Mouse (Mus musculus) kidney, embryonic 15.5 days (tissue): ENCODE results near the gene Nfib. TPM values are rescaled to one million over a fixed set of nuclear protein-coding genes. Genes with fewer than 3 reads are reported as not detected.

Source experiments
- ATAC-seq: fragments of 200-750 bp; cut with Nextera tagmentation; replicated peaks from 2 replicates; pipeline ENCODE4 v1.8.0; 2017; ENCODE audit warnings: moderate TSS enrichment; ENCODE audit not compliant: low FRiP score
- H3K27ac ChIP-seq: fragments of 300-500 bp; sonication (generic); 2 replicates; pipeline ENCODE4 v1.5.1; 2015; ENCODE audit warnings: mild to moderate bottlenecking, inconsistent platforms
- H3K27me3 ChIP-seq: fragments of 300-500 bp; sonication (generic); 2 replicates; pipeline ENCODE4 v1.6.1; 2015; ENCODE audit warnings: inconsistent platforms
- H3K36me3 ChIP-seq: fragments of 300-500 bp; sonication (generic); 2 replicates; pipeline ENCODE4 v1.6.1; 2015; ENCODE audit warnings: inconsistent platforms
- H3K4me1 ChIP-seq: fragments of 300-500 bp; sonication (generic); 2 replicates; pipeline ENCODE4 v1.6.1; 2015; ENCODE audit warnings: inconsistent platforms
- H3K4me2 ChIP-seq: fragments of 300-500 bp; sonication (generic); 2 replicates; pipeline ENCODE4 v1.6.1; 2015; ENCODE audit warnings: moderate library complexity, mild to moderate bottlenecking, inconsistent platforms
- H3K4me3 ChIP-seq: fragments of 300-500 bp; sonication (generic); replicated peaks from 2 replicates; pipeline ENCODE4 v1.5.1; 2015; ENCODE audit warnings: mild to moderate bottlenecking, inconsistent platforms
- H3K9ac ChIP-seq: fragments of 300-500 bp; sonication (generic); 2 replicates; pipeline ENCODE4 v1.6.1; 2015; ENCODE audit warnings: mild to moderate bottlenecking, inconsistent platforms
- H3K9me3 ChIP-seq: fragments of 300-500 bp; sonication (generic); replicated peaks from 2 replicates; pipeline ENCODE4 v1.6.1; 2016; ENCODE audit warnings: inconsistent platforms
- WGBS: fragments of 180-500 bp; shearing (Covaris S2); methylation state at CpG from one replicate; pipeline ENCODE4 v1.1.7; 2015; ENCODE audit warnings: mixed read lengths; 5-methylcytosine and 5-hydroxymethylcytosine counted together
- polyA plus RNA-seq: library from polyadenylated mRNA; unstranded; fragments of >200 nt; fragmentation: Nextera tagmentation; extraction: Ambion mirVana; gene quantifications from 2 replicates; pipeline ENCODE4 v1.2.1, GENCODE M21; 2015

Gene Nfib
- polyA plus RNA-seq, 1 experiment from 2014 or later: 33.8 TPM

- no peaks in the 10 kb centered on the region for H3K27me3 ChIP-seq
- 64% methylated on average over 2 of the region's 2 CpGs for WGBS
- H3K27ac ChIP-seq: no peak overlapping the region
These were observed 229.1 kb downstream of the Nfib start for GRCm38 (mm10) chr4:82476411-82476810.

GRCm38 (mm10) chr4:82474334-82474733 is 231.2 kb downstream of the Nfib start:
- H3K9ac ChIP-seq: no peak overlapping the region
- H3K4me2 ChIP-seq: no peak overlapping the region
- WGBS: 84% methylated on average over 5 of the region's 5 CpGs
- H3K4me3 ChIP-seq: no peak overlapping the region
- no peaks in the 10 kb centered on the region for H3K36me3 ChIP-seq
- no peaks in the 10 kb centered on the region for H3K27me3 ChIP-seq
- peaks cover 18% of the 10 kb centered on the region for H3K4me1 ChIP-seq
- no peak for ATAC-seq
- no peak overlapping the region for H3K27ac ChIP-seq
- H3K9me3 ChIP-seq: no peaks in the 10 kb centered on the region

More at GRCm38 (mm10) chr4:82476411-82476810, 229.1 kb downstream of the Nfib start:
- Histone ChIP-seq H3K4me1 (peaks cover 7% of the 10 kb centered on the region; the same call in 1 of the 2 replicates), H3K4me3 (no peak overlapping the region), H3K4me2 (no peak overlapping the region), H3K9ac (no peak overlapping the region), H3K36me3 (no peaks in the 10 kb centered on the region), H3K9me3 (no peaks in the 10 kb centered on the region)
- no peak for ATAC-seq

- no peak for ATAC-seq
- Histone ChIP-seq H3K27ac (no peak overlapping the region), H3K36me3 (no peaks in the 10 kb centered on the region), H3K9me3 (no peaks in the 10 kb centered on the region), H3K27me3 (no peaks in the 10 kb centered on the region), H3K9ac (no peak overlapping the region), H3K4me3 (no peak overlapping the region), H3K4me2 (no peak overlapping the region), H3K4me1 (peaks cover 49% of the 10 kb centered on the region)
- 85% methylated on average over 3 of the region's 3 CpGs for WGBS
These were observed 234.6 kb downstream of the Nfib start for GRCm38 (mm10) chr4:82470938-82471320.

GRCm38 (mm10) chr4:82470212-82470937 is 235.2 kb downstream of the Nfib start:
- H3K4me1 ChIP-seq: peaks cover 53% of the 10 kb centered on the region
- H3K27ac ChIP-seq: no peak overlapping the region

GRCm38 (mm10) chr4:82468944-82469343 is 236.6 kb downstream of the Nfib start:
- Histone ChIP-seq H3K27ac (no peak overlapping the region), H3K36me3 (no peaks in the 10 kb centered on the region), H3K27me3 (no peaks in the 10 kb centered on the region), H3K4me3 (no peak overlapping the region), H3K4me1 (peaks cover 65% of the 10 kb centered on the region), H3K4me2 (no peak overlapping the region), H3K9me3 (no peaks in the 10 kb centered on the region), H3K9ac (no peak overlapping the region)
- ATAC-seq: no peak
- WGBS: 66% methylated on average over 3 of the region's 3 CpGs

More at GRCm38 (mm10) chr4:82470212-82470937, 235.2 kb downstream of the Nfib start:
- Histone ChIP-seq H3K36me3 (no peaks in the 10 kb centered on the region), H3K9me3 (no peaks in the 10 kb centered on the region), H3K4me3 (no peak overlapping the region), H3K9ac (no peak overlapping the region), H3K27me3 (no peaks in the 10 kb centered on the region), H3K4me2 (no peak overlapping the region)
- no peak for ATAC-seq
- WGBS: 74% methylated on average over 5 of the region's 5 CpGs

GRCm38 (mm10) chr4:82466717-82467116 is 238.8 kb downstream of the Nfib start:
- ATAC-seq: no peak
- Histone ChIP-seq H3K27ac (peak overlapping the region; percentile 65), H3K9ac (no peak overlapping the region), H3K4me1 (peaks cover 68% of the 10 kb centered on the region), H3K4me2 (no peak overlapping the region), H3K27me3 (no peaks in the 10 kb centered on the region), H3K4me3 (no peak overlapping the region), H3K36me3 (no peaks in the 10 kb centered on the region), H3K9me3 (no peaks in the 10 kb centered on the region)
- WGBS: 63% methylated on average over 8 of the region's 8 CpGs

GRCm38 (mm10) chr4:82466144-82466543 is 239.4 kb downstream of the Nfib start:
- H3K9ac ChIP-seq: no peak overlapping the region
- ATAC-seq: no peak
- H3K27ac ChIP-seq: peak overlapping the region; percentile 65
- no peaks in the 10 kb centered on the region for H3K9me3 ChIP-seq
- no peak overlapping the region for H3K4me3 ChIP-seq
- H3K4me1 ChIP-seq: peaks cover 64% of the 10 kb centered on the region
- H3K4me2 ChIP-seq: 0 out of 2 replicates have a peak overlapping the region, but pooled peaks have one; percentile 2
- 72% methylated on average over 6 of the region's 6 CpGs for WGBS
- no peaks in the 10 kb centered on the region for H3K27me3 ChIP-seq
- no peaks in the 10 kb centered on the region for H3K36me3 ChIP-seq

- no peak overlapping the region for H3K4me3 ChIP-seq
- H3K27me3 ChIP-seq: no peaks in the 10 kb centered on the region
- peak; percentile 52 for ATAC-seq
- peak overlapping the region; percentile 17; the same call in 1 of the 2 replicates for H3K4me2 ChIP-seq
- 0 out of 2 replicates have a peak overlapping the region, but pooled peaks have one; percentile 29 for H3K27ac ChIP-seq
- 45% methylated on average over 8 of the region's 8 CpGs for WGBS
- H3K9ac ChIP-seq: no peak overlapping the region
- H3K36me3 ChIP-seq: no peaks in the 10 kb centered on the region
- no peaks in the 10 kb centered on the region for H3K9me3 ChIP-seq
- peaks cover 55% of the 10 kb centered on the region for H3K4me1 ChIP-seq
These were observed 241.4 kb downstream of the Nfib start for GRCm38 (mm10) chr4:82464051-82464632.

GRCm38 (mm10) chr4:82463189-82463715 is 242.3 kb downstream of the Nfib start:
- 55% methylated on average over 7 of the region's 7 CpGs for WGBS
- Histone ChIP-seq H3K4me1 (peaks cover 47% of the 10 kb centered on the region), H3K36me3 (no peaks in the 10 kb centered on the region), H3K9ac (no peak overlapping the region), H3K4me2 (no peak overlapping the region), H3K27me3 (no peaks in the 10 kb centered on the region), H3K27ac (no peak overlapping the region), H3K4me3 (no peak overlapping the region), H3K9me3 (no peaks in the 10 kb centered on the region)
- ATAC-seq: peak; percentile 76

- no peaks in the 10 kb centered on the region for H3K27me3 ChIP-seq
- no peak overlapping the region for H3K4me2 ChIP-seq
- no peak overlapping the region for H3K9ac ChIP-seq
- H3K27ac ChIP-seq: no peak overlapping the region
- no peak for ATAC-seq
- no peaks in the 10 kb centered on the region for H3K9me3 ChIP-seq
- no peak overlapping the region for H3K4me3 ChIP-seq
- H3K36me3 ChIP-seq: no peaks in the 10 kb centered on the region
- WGBS: 94% methylated on average over 2 of the region's 2 CpGs
- H3K4me1 ChIP-seq: peaks cover 35% of the 10 kb centered on the region
These were observed 243.9 kb downstream of the Nfib start for GRCm38 (mm10) chr4:82461676-82462075.

GRCm38 (mm10) chr4:82458895-82459294 is 246.7 kb downstream of the Nfib start:
- no peak overlapping the region for H3K4me3 ChIP-seq
- no peak overlapping the region for H3K4me2 ChIP-seq
- no peak overlapping the region for H3K9ac ChIP-seq
- no peaks in the 10 kb centered on the region for H3K36me3 ChIP-seq
- H3K9me3 ChIP-seq: no peaks in the 10 kb centered on the region
- ATAC-seq: no peak
- peaks cover 33% of the 10 kb centered on the region for H3K4me1 ChIP-seq
- no peaks in the 10 kb centered on the region; the same call in 1 of the 2 replicates for H3K27me3 ChIP-seq
- no peak overlapping the region for H3K27ac ChIP-seq
- 96% methylated on average over 10 of the region's 10 CpGs for WGBS

GRCm38 (mm10) chr4:82456908-82457307 is 248.6 kb downstream of the Nfib start:
- 0 out of 2 replicates have a peak, but pooled peaks have one; percentile 45 for ATAC-seq
- peaks cover 34% of the 10 kb centered on the region for H3K4me1 ChIP-seq
- H3K4me2 ChIP-seq: no peak overlapping the region
- H3K27ac ChIP-seq: 0 out of 2 replicates have a peak overlapping the region, but pooled peaks have one; percentile 7
- H3K36me3 ChIP-seq: no peaks in the 10 kb centered on the region
- H3K9me3 ChIP-seq: no peaks in the 10 kb centered on the region
- H3K4me3 ChIP-seq: no peak overlapping the region
- no peaks in the 10 kb centered on the region; the same call in 1 of the 2 replicates for H3K27me3 ChIP-seq
- H3K9ac ChIP-seq: no peak overlapping the region
- 82% methylated on average over 5 of the region's 5 CpGs for WGBS
